Mouse (Mus musculus): Measurements from ENCODE around the gene Elk3. TPM values are rescaled to one million over a fixed set of nuclear protein-coding genes. Genes with fewer than 3 reads are reported as not detected.

Elk3 gene
- total RNA-seq, 2 experiments from 2014 or later: 13.5 to 16.6 TPM

DNA sequence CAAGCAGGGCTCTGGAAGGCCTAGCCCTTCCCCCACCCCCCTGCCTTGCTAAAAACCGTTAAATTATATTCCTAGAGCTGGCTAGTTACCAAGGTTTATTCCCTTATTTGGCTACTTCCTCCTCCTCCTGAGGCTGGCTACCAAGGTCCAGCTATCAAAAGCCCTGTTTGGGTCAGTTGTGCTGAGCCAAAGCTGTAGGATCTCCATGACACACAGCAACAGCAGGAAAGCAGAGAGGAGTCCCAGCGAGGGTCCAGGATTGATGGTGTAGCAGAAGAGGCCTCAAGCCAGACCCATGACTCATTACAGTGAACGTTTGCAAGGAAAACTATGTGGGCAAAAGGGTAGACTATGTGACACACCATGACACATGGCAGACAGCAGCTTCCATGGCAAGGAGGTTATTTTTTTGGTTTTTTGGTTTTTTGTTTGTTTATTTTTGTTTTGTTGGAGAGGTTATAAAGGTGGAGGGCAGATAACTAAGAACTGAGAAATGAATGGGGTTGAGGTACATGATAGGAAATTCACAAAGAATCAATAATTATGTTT lies 21.4 kb upstream of the Elk3 start:
- no peak for DNase-seq

- DNase-seq: peak; percentile 11
Measured at GRCm38 (mm10) chr10:93331543-93331942, 20.6 kb upstream of the Elk3 start.

- no peak for DNase-seq
Measured at GRCm38 (mm10) chr10:93328321-93328720, 17.4 kb upstream of the Elk3 start.

DNA sequence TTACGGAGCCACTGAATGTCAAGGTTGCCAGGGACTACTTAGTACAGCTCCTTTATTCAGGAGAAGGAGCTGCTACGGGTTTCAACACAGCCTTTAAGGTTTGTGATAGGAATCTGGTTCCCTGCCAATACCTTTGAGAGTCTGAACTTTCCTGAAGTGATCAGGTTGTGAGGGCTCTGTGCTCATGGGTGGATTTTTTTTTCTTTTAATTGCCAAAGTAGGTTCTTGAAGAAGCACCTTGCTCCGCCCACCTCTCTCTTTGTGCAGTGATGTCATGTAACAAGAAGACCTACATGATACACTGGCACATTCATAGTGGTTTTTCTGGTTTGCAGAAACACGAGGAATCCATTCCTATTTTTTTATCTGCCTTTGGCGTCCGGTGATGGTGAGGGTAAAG lies 16.3 kb upstream of the Elk3 start:
- no peak for DNase-seq

DNA sequence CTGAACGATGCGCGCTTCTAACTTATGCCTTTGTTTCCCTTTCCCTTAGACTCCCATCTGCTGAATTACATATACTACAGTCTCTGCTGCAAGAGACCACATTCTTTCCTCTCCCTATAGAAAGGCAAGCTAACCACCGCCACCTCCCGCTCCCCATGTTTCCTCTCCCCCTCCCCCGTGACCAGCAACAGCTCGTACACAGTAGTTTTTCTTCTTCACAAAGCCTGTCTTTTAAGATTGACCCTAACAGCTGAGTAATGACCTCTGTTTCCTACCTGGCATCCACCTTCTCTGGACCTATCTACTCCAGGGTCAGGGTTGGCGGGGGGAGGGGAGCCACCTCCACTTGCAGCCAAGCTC lies 15.8 kb upstream of the Elk3 start:
- DNase-seq: no peak

DNA sequence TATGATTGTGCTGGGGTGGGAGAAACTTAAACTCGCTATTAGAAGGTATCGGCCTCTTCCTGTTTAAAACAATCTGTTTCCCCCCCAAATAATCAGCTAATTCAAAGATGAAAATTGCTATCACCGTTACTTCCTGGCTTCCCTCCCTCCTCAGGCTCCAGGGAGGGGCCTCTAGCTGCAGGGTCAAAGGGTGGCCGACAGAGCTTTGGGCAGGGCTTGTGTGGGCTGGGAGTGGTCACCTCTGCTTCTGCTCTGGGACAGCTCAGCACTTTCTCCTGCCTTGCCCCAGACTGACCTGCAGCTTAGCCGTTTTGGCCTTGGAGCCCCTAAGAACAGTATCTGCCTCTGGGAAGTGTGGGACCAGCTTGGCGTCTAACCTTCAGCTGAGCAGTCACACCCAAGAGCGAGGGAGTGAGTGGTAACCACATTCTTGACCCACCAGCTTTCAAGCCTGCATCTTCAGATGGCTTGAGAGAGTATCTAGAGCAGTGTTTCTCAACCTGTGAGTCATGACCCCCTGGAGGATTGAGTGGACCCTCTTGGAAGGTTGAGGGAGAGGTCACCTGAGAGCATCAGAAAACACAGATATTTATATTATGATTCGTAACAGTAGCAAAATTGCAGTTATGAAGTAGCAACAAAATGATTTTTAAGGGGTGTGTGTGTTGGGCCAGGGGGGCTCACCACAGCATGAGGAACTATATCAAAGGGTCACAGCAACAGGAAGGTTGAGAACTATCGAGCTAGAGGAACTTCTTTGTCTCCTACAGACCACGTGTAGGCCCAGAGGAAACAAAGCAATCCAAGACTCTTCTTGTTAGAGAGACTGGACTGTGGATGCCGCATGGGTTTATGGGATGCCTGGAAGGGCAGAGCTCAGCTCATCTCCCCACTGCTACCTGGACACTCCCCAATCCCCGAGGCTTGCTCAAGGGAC lies 15.1 kb upstream of the Elk3 start:
- peak; percentile 19 for DNase-seq

- no peak for DNase-seq
Measured at GRCm38 (mm10) chr10:93325369-93325768, 14.4 kb upstream of the Elk3 start.

DNA sequence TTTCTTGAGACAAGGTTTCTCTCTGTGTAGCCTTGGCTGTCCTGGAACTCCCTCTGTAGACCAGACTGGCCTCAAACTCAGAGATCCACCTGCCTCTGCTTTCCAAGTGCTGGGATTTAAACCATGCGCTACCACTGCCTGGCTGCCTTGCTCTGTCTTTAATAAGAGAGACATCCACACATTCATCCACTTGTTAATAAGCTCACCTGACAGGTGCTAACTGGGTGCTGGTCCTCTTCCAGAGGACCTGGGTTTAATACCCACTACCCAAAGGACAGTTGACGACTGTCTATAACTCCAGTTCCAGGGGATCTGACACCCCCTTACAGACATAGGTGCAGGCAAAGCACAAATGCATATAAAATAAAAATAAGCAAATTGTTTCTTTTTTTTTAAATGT lies 13.5 kb upstream of the Elk3 start:
- no peak for DNase-seq

GRCm38 (mm10) chr10:93323659-93324058 lies 12.7 kb upstream of the Elk3 start:
- no peak for DNase-seq

- no peak for DNase-seq
Measured at GRCm38 (mm10) chr10:93321763-93322162, 10.8 kb upstream of the Elk3 start.

DNA sequence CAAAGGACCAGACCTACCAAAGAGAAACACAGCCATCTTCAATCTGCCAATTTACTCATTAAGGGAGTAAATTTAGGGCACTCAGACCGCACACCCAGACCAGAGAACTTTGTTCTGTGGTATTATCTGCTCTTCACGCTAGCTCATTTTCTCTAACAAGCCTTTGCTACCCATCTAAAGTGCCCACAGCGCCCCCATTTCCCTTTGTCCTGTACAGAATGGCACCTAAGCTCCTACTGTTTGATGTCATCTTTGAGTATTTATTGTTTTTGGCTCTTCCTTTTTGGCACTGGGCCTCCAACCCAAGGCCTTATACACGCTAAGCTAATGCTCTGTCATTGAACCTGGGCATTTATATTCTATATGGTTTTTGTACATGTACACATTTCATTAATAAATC lies 9.2 kb upstream of the Elk3 start:
- no peak for DNase-seq

- DNase-seq: no peak
Measured at GRCm38 (mm10) chr10:93319526-93320063, 8.7 kb upstream of the Elk3 start.

DNA sequence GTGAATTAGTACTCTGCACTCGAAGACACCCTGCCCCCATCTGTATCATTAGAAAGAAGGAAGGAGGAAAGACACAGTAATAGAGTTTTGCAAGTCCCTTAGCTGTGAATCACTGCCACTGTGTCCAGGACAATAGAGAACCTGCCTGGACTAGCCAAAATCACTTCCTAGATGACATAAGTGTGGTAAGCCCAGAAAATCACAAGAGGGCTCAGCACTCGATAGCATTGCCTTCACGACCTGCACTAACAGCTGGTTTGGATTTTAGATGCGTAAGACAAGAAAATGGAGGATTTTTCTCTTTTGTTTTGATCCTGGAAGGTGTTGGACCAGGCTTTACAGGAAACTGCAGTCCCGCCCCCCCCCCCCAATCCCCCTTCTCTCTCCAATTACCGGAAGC lies 6.0 kb upstream of the Elk3 start:
- DNase-seq: no peak

DNA sequence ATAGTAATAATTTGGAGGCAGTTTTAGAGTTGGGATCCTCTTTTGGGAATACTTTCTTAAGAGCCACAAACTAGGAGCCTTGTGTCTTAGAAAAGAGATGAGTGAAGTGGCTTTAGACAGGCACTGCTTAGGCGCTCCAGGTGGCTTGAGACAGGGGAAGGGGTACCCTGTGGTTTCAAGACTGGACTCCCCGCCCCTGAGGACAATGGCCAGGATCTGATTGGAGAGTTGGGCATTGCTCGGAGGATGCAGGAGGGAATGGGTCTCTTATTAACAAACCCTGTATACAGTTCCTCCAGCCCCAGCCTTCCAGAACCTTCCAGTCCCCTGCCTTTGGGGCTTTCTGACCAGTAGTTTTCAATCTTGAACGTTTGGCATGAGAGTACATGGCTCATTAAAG lies 641 bp upstream of the Elk3 start:
- DNase-seq: no peak

GRCm38 (mm10) chr10:93309934-93310621 lies 857 bp downstream of the Elk3 start:
- peak; percentile 46 for DNase-seq

DNA sequence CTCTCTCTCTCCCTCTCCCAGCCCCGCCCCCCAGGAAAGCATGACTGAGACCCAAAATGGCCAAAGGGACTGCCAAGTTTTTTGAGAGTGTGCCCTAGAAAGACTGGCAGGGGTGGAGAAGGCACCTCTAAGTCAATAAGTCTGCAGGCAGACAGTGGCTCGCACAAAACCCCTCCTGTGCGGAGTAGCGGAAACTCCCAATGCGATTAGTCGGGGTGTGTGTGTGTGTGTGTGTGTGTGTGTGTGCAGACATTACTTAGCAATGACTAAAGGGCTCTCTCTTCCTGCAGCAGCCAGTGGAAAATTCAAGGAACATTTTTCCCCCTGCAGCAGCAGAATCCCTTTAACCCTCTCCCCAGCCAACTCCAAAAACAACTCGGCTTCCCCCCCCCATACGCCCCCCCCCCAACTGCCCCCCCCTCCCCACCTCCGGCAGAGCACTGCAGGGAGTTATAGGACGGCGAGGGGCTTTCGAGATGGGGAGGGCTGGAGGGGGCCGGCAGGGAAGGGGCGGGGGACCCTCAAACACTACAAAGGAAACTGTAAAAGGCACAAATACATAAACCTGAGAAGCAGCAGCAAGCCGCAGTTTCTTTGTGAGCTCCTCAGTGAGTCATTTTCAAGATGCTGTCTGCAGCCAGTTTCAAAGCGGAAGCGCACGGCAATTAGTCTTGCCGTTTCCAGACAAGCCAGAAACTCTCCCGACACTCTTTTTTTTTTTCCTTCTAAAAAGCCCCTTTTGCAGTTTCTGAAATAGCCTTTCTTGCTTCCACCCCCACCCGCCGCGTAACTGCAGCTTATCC lies 1.6 kb downstream of the Elk3 start:
- DNase-seq: peak; percentile 59

GRCm38 (mm10) chr10:93306367-93306766 lies 4.6 kb downstream of the Elk3 start:
- no peak for DNase-seq

DNA sequence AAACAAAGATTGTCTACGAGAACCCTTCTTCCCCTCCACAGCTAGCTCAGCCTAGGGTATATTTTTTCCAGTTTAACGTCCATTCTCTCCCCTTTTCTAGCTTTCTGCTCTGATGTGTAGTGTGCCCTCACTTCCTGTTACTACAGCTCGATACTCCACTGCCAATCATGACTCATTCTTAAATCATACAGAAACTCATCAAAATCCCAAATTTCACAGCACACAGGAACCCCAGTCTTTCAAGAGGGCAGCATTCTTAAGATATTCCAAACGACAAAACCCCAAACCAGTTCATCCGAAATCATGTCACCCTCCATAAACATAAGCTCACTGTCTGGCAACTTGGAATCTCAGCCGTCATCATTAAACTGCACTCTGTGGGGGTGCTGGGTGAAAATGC lies 5.0 kb downstream of the Elk3 start:
- DNase-seq: no peak

- no peak for DNase-seq
Measured at GRCm38 (mm10) chr10:93303231-93303630, 7.7 kb downstream of the Elk3 start.

DNA sequence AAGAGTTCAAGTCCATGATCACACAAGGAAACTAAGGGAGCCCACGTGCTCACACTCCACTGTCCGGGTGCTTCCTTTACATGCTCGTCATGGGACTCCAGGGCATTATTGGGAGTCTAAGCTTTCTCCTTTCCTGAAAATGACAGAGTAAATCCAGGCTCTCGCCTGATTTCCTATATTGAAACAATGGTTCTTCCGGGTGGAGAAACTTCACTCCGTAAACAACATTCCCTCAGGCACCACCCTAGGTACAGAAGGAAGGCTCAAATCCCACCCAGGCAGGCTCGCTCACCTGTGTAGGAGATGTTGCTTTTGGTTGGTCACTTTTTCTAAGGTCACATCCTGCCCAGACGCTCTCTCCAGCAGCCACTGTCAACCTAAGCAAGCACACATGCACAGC lies 9.1 kb downstream of the Elk3 start:
- DNase-seq: no peak

DNA sequence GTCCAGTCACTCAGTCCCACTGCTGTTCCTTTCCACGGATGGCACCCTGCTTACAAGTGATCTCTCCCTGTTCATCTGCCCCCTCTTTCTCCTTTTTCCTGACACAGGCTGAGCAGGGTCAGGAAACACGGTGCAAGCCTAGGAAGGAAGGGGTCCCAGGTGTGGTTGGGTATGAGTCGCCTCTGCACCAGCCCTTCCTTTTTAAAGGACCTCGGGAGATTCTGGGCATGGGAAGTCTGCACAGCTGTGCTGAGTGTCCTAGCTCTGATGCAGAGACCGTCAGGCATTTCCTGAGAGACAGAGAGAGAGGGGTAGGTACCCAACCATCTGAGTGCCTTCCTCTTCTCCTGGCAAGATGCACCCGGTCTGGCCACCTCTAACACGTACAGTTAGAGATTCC lies 12.7 kb downstream of the Elk3 start:
- DNase-seq: no peak

DNA sequence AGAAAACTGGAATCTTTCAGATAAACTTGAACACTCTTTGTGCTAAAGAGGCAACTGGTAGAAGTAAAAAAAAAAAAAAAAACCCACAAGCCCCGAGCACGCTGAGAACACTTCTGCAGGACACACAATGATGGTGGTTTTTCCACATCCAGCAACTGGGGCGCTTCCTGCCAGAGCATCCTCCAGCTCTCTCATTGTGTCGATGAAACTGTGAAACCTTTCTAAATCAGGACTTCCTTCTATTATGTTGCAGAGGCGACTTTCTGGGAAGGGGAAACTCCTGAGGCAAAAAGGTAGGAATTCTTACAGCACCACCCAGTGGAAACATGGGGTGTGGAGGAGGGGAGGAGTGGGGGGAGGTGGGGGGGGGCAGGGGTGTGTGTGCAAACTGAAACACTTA lies 13.2 kb downstream of the Elk3 start:
- DNase-seq: peak; percentile 42
